Mouse (Mus musculus): Measurements from ENCODE around the gene Ubap1l. TPM values are rescaled to one million over a fixed set of nuclear protein-coding genes. Genes with fewer than 3 reads are reported as not detected.

Gene Ubap1l
- polyA plus RNA-seq, 1 experiment from 2014 or later: 0.66 TPM

DNA sequence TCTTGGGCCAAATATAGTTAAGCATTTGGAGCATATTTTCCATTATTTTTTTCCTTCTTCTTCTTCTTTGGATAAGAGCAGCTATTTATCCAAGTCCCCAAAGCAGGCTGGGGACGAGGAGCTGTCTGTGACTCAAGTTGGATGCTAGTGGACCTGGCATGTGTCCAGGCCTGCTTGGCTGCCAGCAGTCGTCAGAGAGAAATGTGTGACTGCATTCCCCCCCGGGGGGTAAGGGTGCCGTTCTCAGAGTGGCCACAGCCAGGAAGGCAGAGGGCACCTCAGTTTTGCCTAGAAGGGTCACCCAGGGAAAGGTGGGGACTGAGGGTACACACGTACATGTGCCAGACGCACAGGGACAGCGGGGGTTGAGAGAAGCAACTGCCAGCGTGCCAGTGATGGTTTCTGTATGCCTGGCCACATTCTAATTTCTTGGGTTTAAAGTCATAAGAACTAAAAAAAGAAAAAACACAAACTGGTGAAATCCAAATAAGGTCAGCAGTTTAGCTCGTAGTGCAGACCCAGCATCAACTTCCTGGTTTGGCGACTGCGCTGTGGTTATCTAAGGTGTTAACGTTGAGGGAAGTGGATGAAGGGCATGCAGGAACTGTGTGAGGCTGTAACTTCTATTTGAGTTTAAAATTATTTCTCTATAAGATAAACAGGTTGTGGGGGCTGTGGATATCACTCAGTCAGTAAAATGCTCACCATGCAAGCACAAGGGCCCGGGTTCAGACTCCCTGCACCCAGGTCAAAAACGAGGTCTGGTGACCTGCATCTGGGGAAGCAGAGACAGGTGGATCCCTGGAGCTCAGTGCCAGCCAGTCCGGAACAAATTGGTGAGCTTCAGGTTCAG is 43.7 kb downstream of the Ubap1l start:
- Histone ChIP-seq H3K4me1 (no peaks in the 10 kb centered on the region), H3K27me3 (replicated peaks; ENCODE audit: low read depth, poor library complexity, severe bottlenecking) (peaks cover 1% of the 10 kb centered on the region), H3K36me3 (replicated peaks) (no peaks in the 10 kb centered on the region), H3K4me3 (no peak overlapping the region), H3K9me3 (no peaks in the 10 kb centered on the region), H3K27ac (replicated peaks) (no peak overlapping the region)
- DNase-seq (ENCODE audit: low spot score): no peak
- WGBS: 83% methylated on average over 15 of the region's 15 CpGs

DNA sequence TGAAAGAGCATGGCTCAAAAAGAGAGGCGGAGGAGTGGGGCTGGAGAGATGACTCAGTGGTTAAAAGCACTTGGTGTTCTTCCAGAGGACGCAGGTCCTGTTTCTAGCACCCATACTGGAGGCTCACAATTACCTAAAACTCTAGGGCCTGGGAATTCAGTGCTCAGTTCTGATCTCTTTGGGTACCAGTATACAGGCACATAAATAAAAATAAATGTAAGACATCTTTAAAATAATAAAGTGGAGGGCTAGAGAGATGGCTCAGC is 44.3 kb downstream of the Ubap1l start:
- Histone ChIP-seq H3K4me3 (no peak overlapping the region), H3K27ac (replicated peaks) (no peak overlapping the region), H3K4me1 (no peaks in the 10 kb centered on the region), H3K36me3 (replicated peaks) (no peaks in the 10 kb centered on the region), H3K9me3 (no peaks in the 10 kb centered on the region), H3K27me3 (replicated peaks; ENCODE audit: low read depth, poor library complexity, severe bottlenecking) (no peaks in the 10 kb centered on the region)
- DNase-seq (ENCODE audit: low spot score): no peak
- 91% methylated on average over 2 of the region's 2 CpGs for WGBS

DNA sequence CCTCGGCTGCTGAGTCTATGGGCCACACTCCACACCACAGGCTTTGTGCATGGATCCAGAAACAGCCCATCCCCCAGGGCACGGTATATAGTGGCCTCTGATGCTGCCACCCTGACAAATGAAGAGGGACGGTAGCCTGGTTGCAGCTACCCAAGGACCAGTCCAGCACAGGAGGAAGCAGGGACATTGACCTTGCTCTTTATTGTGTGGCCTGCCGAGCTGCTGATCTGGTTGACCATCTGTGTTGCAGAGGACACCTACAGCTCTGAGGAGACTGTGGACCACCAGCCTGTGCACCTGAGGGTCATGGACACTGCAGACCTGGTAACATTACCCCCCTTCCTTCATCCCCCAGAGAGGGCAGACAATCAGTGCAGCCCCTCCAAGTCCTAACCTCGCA is 46.5 kb downstream of the Ubap1l start:
- no peak for DNase-seq (ENCODE audit: low spot score)
- 82% methylated on average over 5 of the region's 5 CpGs for WGBS
- H3K27me3 ChIP-seq (replicated peaks; ENCODE audit: low read depth, poor library complexity, severe bottlenecking): no peaks in the 10 kb centered on the region
- no peaks in the 10 kb centered on the region for H3K9me3 ChIP-seq
- H3K4me3 ChIP-seq: no peak overlapping the region
- no peak overlapping the region for H3K27ac ChIP-seq (replicated peaks)
- no peaks in the 10 kb centered on the region; the same call in 1 of the 2 replicates for H3K36me3 ChIP-seq (replicated peaks)
- H3K4me1 ChIP-seq: no peaks in the 10 kb centered on the region

DNA sequence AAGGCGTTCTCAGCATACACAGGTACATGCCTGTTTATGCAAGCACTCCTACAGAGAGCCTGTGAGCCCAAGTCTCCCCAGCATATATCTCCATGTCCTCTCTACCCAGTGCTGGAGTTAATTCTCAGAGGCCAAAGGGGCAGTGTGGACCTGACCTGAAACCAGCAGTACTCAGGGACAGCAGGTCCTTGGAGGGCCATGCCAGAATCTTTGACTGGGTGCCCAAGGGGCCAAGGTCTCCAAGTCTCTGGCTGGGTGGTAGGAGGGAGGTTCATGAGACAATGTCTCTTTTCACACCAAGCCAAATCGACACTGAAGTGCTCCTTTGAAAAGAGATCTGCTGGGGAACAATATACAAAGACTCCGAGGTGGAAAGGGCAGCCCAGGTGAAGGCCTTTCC is 47.0 kb downstream of the Ubap1l start:
- DNase-seq (ENCODE audit: low spot score): no peak
- no peaks in the 10 kb centered on the region for H3K9me3 ChIP-seq
- no peak overlapping the region for H3K4me3 ChIP-seq
- H3K36me3 ChIP-seq (replicated peaks): no peaks in the 10 kb centered on the region; the same call in 1 of the 2 replicates
- no peak overlapping the region for H3K27ac ChIP-seq (replicated peaks)
- H3K4me1 ChIP-seq: no peaks in the 10 kb centered on the region
- H3K27me3 ChIP-seq (replicated peaks; ENCODE audit: low read depth, poor library complexity, severe bottlenecking): no peaks in the 10 kb centered on the region
- WGBS: 73% methylated on average over 3 of the region's 3 CpGs

DNA sequence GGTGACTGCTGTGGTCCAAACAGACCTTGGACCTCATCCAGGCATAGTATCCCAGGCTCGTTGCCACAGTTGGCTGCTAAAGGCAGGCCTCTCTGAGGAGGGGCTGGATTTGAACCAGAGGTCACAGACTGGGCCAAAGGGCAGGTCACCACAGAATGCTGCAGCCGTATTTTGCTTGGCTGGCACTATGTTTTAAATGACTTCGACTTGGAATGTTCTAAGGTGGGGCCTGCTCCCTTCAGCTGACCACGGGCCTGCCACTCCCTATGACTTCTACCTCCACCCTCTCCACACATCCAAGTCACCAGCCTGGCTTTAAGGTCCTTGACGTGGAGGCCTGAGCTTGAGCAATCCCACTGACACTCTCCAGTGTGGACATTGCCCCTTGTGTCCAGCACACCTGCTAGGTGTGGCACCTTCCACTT is 48.0 kb downstream of the Ubap1l start:
- DNase-seq (ENCODE audit: low spot score): no peak
- Histone ChIP-seq H3K4me3 (no peak overlapping the region), H3K36me3 (replicated peaks) (no peaks in the 10 kb centered on the region; the same call in 1 of the 2 replicates), H3K4me1 (no peaks in the 10 kb centered on the region), H3K27ac (replicated peaks) (no peak overlapping the region), H3K9me3 (no peaks in the 10 kb centered on the region), H3K27me3 (replicated peaks; ENCODE audit: low read depth, poor library complexity, severe bottlenecking) (no peaks in the 10 kb centered on the region)
- 58% methylated on average over 5 of the region's 5 CpGs for WGBS

DNA sequence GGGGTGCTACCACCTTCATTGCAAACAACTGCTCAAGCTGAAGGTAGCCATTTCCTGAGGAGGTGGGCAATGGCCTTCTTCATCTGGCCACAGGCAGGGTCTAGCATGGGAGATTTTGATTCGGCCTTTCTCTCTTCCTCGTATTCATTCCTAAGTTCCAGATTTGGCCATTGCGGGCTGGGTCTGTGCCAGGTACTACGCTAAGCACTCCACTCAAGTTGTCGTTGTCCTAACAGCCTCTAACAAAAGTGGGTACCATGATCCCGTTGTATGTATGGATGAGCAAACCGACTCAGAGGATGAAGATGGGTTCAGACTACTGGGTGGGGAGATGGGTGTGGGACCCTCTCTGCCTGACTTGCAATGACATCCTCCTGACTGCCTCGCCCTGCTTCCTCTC is 49.5 kb downstream of the Ubap1l start:
- no peak for DNase-seq (ENCODE audit: low spot score)
- no peaks in the 10 kb centered on the region for H3K9me3 ChIP-seq
- no peaks in the 10 kb centered on the region for H3K4me1 ChIP-seq
- 91% methylated on average over 8 of the region's 8 CpGs for WGBS
- no peak overlapping the region for H3K27ac ChIP-seq (replicated peaks)
- no peaks in the 10 kb centered on the region; the same call in 1 of the 2 replicates for H3K36me3 ChIP-seq (replicated peaks)
- H3K4me3 ChIP-seq: no peak overlapping the region
- H3K27me3 ChIP-seq (replicated peaks; ENCODE audit: low read depth, poor library complexity, severe bottlenecking): no peaks in the 10 kb centered on the region

DNA sequence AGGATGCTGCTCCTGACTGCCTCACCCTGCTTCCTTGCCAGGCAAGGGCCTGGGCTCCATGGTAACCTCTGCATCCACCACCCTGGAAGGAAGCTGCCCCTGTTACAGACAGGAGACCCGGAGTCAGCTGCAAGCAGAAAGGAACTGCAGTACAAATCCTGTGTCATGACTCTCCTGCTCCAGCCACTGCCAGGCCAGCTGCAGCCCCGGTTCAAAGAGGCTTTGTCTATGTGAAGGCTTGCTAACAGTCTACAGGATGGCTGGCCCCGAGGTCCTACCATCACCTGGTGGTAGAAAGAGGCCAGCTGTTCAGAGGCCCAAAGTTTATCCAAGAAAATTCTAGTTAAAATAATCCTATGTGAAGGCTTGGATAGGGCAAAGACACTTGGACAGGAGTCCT is 50.5 kb downstream of the Ubap1l start:
- Histone ChIP-seq H3K27me3 (replicated peaks; ENCODE audit: low read depth, poor library complexity, severe bottlenecking) (no peaks in the 10 kb centered on the region), H3K4me3 (no peak overlapping the region), H3K27ac (replicated peaks) (no peak overlapping the region), H3K9me3 (no peaks in the 10 kb centered on the region), H3K4me1 (no peaks in the 10 kb centered on the region), H3K36me3 (replicated peaks) (no peaks in the 10 kb centered on the region; the same call in 1 of the 2 replicates)
- no peak for DNase-seq (ENCODE audit: low spot score)
- WGBS: 70% methylated on average over 3 of the region's 3 CpGs

DNA sequence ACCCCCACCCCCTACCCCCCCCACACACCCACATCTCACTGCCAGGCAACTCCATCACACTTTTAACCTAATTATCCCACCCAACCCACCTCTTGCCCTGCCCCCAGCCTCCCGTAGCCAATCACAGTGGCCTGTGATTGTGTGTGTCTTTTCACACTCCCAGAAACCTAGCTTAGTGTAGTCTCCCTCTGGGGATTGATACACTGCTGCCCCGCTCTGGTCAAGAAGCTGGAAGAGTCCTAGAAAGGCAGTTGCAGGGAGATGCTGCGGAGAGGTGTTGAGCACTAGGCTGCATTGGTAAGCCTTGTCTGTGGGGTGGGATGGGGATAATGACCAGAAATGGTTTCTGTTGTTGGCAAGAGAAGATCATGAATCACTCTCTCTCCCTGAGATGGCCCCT is 56.9 kb downstream of the Ubap1l start:
- H3K9me3 ChIP-seq: no peaks in the 10 kb centered on the region
- no peak for DNase-seq (ENCODE audit: low spot score)
- peaks cover 4% of the 10 kb centered on the region; the same call in 1 of the 2 replicates for H3K4me1 ChIP-seq
- H3K27ac ChIP-seq (replicated peaks): no peak overlapping the region
- no peak overlapping the region for H3K4me3 ChIP-seq
- H3K36me3 ChIP-seq (replicated peaks): no peaks in the 10 kb centered on the region
- H3K27me3 ChIP-seq (replicated peaks; ENCODE audit: low read depth, poor library complexity, severe bottlenecking): no peaks in the 10 kb centered on the region
- 55% methylated on average over 3 of the region's 3 CpGs for WGBS

DNA sequence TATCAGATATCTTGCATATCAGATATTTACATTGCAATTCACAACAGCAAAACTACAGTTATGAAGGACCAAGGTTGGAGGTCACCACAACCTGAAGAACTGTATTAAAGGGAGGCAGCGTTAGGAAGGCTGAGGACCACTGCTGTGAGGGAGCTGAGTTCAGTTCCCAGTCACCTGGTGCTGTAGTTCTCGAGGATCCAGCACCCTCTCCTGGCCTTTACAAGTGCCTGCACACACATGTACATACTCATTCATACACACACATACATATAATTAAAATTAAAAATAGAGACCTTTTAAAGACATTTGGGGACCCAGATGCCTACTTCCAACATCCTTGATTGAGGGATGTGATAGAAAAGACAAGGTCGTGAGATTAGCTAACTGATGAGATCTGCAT is 58.8 kb downstream of the Ubap1l start:
- Histone ChIP-seq H3K9me3 (no peaks in the 10 kb centered on the region), H3K36me3 (replicated peaks) (no peaks in the 10 kb centered on the region), H3K27me3 (replicated peaks; ENCODE audit: low read depth, poor library complexity, severe bottlenecking) (no peaks in the 10 kb centered on the region), H3K4me1 (peaks cover 10% of the 10 kb centered on the region), H3K4me3 (no peak overlapping the region), H3K27ac (replicated peaks) (no peak overlapping the region)
- WGBS: 76% methylated on average over 3 of the region's 3 CpGs
- no peak for DNase-seq (ENCODE audit: low spot score)

DNA sequence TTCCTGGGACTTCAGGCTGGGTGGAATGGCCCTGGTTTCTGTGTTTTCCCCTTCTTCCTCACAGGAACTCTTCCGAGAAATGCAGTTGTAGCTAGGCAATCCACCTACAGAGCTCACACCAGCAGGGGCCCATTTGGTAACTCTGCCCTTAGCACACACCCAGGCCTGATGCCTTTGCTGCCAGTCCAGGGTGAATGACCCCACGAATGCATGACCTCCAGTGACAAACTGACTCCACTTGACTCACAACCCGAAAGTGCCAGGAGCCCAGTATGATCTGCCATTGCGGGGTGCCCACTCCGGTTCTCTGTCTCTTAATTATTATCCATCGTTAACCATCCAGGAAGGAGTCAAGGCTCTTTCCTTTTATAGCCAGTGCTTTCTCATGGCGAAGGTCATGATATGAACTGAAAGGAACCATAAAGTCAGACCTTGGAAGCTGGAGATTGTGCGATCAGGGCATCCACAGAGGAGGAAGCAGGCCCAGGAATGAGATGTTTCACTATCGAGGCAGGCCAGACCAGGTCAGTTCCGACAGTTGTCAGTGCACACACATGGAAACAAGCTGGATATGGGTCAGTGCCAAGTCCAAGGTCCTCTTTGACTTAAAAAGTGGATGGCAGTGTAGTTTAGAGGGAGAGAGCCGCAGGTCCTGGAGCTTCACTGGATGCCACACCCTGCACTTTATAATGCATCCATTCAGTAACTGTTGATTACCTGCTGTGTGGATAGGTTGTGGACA is 62.1 kb downstream of the Ubap1l start, which contains the start of gene Slc51b:
Slc51b (minus strand) TSS at position 196 of the 742 bp plus-strand sequence.
- 85% methylated on average over 11 of the region's 11 CpGs for WGBS
- H3K27ac ChIP-seq (replicated peaks): no peak within 1 kb of the TSS
- no peak within 1 kb of the TSS for H3K4me3 ChIP-seq
- H3K4me1 ChIP-seq: peaks cover 8% of the 10 kb centered on the region
- no peaks in the 10 kb centered on the region for H3K9me3 ChIP-seq
- DNase-seq (ENCODE audit: low spot score): no peak
- H3K27me3 ChIP-seq (replicated peaks; ENCODE audit: low read depth, poor library complexity, severe bottlenecking): no peaks in the 10 kb centered on the region
- H3K36me3 ChIP-seq (replicated peaks): no peaks in the 10 kb centered on the region

DNA sequence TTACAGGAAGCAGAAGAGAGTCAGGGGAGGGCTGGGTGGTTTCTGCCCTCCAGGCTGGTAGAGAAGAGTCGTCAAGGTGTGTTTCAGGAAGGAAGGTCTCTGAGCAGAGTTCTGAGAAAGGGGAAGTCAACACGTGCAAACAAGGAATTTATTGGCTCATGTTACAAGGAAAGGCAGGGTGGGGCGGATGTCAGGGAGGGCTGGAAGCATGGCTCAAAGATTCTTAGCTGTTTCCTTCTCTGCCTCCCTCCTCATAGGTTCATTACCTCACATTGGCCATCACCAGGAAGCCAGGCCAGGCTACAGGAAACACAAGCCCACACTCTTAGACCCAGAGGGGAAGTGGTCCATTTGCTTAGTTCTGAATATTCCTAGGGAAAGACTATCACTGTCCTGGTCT is 63.6 kb downstream of the Ubap1l start:
- H3K27ac ChIP-seq (replicated peaks): no peak overlapping the region
- H3K4me3 ChIP-seq: no peak overlapping the region
- H3K9me3 ChIP-seq: no peaks in the 10 kb centered on the region
- no peaks in the 10 kb centered on the region for H3K27me3 ChIP-seq (replicated peaks; ENCODE audit: low read depth, poor library complexity, severe bottlenecking)
- peaks cover 8% of the 10 kb centered on the region for H3K4me1 ChIP-seq
- no peak for DNase-seq (ENCODE audit: low spot score)
- 34% methylated on average over 3 of the region's 3 CpGs for WGBS
- H3K36me3 ChIP-seq (replicated peaks): no peaks in the 10 kb centered on the region

DNA sequence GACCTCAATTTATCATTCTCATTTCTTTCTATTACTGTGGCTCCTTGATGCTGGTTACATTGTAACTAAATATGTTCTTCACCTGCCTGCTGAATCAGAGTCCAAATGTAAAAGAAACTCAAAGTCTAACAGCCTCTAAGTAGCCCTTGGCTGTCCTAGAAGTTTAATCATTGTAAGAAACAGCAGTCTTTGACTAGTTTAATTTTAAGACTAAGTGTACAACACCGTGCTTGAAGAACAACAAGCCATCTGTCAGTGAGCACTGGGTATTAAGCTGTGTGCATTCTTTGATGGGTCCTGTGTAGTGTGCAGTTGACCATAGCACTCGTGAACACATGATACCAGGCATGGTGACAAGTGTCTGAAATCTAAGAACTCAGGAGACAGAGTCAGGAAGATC is 66.7 kb downstream of the Ubap1l start:
- no peak overlapping the region for H3K4me3 ChIP-seq
- no peak for DNase-seq (ENCODE audit: low spot score)
- 86% methylated on average over 2 of the region's 2 CpGs for WGBS
- H3K36me3 ChIP-seq (replicated peaks): no peaks in the 10 kb centered on the region
- H3K27me3 ChIP-seq (replicated peaks; ENCODE audit: low read depth, poor library complexity, severe bottlenecking): no peaks in the 10 kb centered on the region
- H3K9me3 ChIP-seq: no peaks in the 10 kb centered on the region
- no peak overlapping the region for H3K27ac ChIP-seq (replicated peaks)
- H3K4me1 ChIP-seq: peaks cover 8% of the 10 kb centered on the region

DNA sequence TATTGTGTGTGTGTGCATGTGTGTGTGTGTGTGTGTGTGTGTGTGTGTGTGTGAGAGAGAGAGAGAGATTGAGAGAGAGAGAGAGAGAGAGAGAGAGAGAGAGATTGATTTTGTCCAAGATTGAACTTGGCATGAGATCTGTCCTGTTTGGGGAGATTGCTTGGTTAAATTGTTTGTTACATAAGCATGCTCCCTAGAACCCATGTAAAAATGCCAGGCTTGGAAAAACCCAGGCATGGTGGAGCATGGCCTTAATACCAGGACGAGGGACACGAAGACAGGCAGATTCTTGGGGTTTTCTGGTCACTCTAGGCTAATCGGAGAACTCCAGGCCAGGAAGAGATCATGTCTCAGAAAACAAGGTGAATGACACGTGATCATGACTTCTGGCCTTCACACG is 67.2 kb downstream of the Ubap1l start:
- WGBS: 89% methylated on average over 5 of the region's 5 CpGs
- Histone ChIP-seq H3K4me1 (peaks cover 8% of the 10 kb centered on the region), H3K4me3 (no peak overlapping the region), H3K27me3 (replicated peaks; ENCODE audit: low read depth, poor library complexity, severe bottlenecking) (no peaks in the 10 kb centered on the region), H3K36me3 (replicated peaks) (no peaks in the 10 kb centered on the region), H3K27ac (replicated peaks) (no peak overlapping the region), H3K9me3 (no peaks in the 10 kb centered on the region)
- no peak for DNase-seq (ENCODE audit: low spot score)

All from embryonic facial prominence, embryonic 10.5 days (tissue).